Mouse (Mus musculus) hindbrain, embryonic 10.5 days (tissue): ENCODE results near the gene Dab1. TPM values are rescaled to one million over a fixed set of nuclear protein-coding genes. Genes with fewer than 3 reads are reported as not detected.

Source experiments
- DNase-seq: peaks from one replicate; pipeline ENCODE4 v3.0.0-alpha.2; 2017; ENCODE audit warnings: low spot score
- H3K27ac ChIP-seq: fragments of 300-500 bp; sonication (generic); 2 replicates; pipeline ENCODE4 v1.5.1; 2016; ENCODE audit warnings: mild to moderate bottlenecking, moderate library complexity
- H3K27me3 ChIP-seq: fragments of 300-500 bp; sonication (generic); 2 replicates; pipeline ENCODE4 v1.6.1; 2016; ENCODE audit warnings: mild to moderate bottlenecking; ENCODE audit not compliant: poor library complexity, insufficient read depth, severe bottlenecking
- H3K36me3 ChIP-seq: fragments of 300-500 bp; sonication (generic); 2 replicates; pipeline ENCODE4 v1.6.1; 2016; ENCODE audit warnings: mild to moderate bottlenecking, moderate library complexity
- H3K4me1 ChIP-seq: fragments of 300-500 bp; sonication (generic); replicated peaks from 2 replicates; pipeline ENCODE4 v1.6.1; 2016; ENCODE audit warnings: mild to moderate bottlenecking
- H3K4me3 ChIP-seq: fragments of 300-500 bp; sonication (generic); 2 replicates; pipeline ENCODE4 v1.5.1; 2016; ENCODE audit warnings: mild to moderate bottlenecking, moderate library complexity
- H3K9me3 ChIP-seq: fragments of 300-500 bp; sonication (generic); 2 replicates; pipeline ENCODE4 v1.6.1; 2016; ENCODE audit warnings: mild to moderate bottlenecking, moderate library complexity
- WGBS: fragments of 180-500 bp; shearing (Covaris S2); methylation state at CpG from one replicate; pipeline ENCODE4 v1.1.7; 2016; 5-methylcytosine and 5-hydroxymethylcytosine counted together
- polyA plus RNA-seq: library from polyadenylated mRNA; unstranded; fragments of >200 nt; fragmentation: Nextera tagmentation; extraction: Ambion mirVana; gene quantifications from 2 replicates; pipeline ENCODE4 v1.2.1, GENCODE M21; 2016

Gene Dab1
- polyA plus RNA-seq, 1 experiment from 2014 or later, result 27.3 TPM

- Histone ChIP-seq H3K27ac (no peak overlapping the region), H3K27me3 (no peaks in the 10 kb centered on the region), H3K36me3 (no peaks in the 10 kb centered on the region), H3K9me3 (no peaks in the 10 kb centered on the region), H3K4me1 (no peaks in the 10 kb centered on the region), H3K4me3 (no peak overlapping the region)
- 91% methylated on average over 4 of the region's 4 CpGs for WGBS
- no peak for DNase-seq
Observed at GRCm38 (mm10) chr4:104792111-104792510, 1173.0 kb downstream of the Dab1 start.
